Mouse (Mus musculus): ENCODE measurements around the gene Unc119.

Unc119 gene

GRCm38 (mm10) chr11:78343381-78344327 lies at the start of gene Unc119:
Gene Unc119 (plus strand): TSS chr11:78343482.
- peak; percentile 89 to 94 for DNase-seq (ENCODE audit: inconsistent age in 2 of 2, low spot score in 1 of 2)

DNA sequence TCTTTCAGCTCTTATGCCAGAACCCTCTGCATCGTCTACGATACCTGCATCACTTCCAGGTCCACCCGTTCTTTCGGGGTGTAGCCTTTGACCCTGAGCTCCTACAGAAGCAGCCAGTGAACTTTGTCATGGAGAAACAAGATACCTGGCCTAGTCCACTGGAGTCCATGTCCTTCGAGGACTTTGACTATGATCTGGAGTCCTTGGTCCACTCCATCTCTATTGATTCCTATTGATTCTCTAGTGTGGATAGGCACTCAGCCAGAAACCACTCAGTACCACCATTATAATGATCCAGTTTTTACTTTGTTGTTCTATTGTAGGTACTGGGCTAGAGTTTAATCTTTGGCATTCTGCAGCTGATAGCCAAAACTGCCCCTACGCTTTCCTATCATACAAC lies 48.7 kb upstream of the Unc119 start:
- DNase-seq (ENCODE audit: inconsistent age in 2 of 2, low spot score in 1 of 2): no peak

DNA sequence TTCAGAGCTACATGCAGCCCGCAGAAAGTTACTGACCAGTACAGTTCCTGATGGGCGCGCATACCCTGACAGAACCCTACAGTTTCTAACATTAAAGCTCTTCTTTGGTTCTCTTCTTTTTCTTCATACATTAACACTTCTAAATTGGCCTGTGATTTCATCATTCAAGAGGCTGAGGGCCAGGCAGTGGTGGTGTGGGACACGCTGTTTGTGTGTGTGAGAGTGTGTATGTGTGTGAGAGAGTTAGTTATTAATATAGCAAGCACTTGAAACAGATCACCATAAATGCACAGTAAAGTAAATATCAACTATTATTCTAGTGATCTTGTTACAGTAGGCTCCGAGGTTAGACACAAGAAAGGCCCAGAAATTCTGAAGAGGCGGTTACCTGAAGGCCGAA lies 42.4 kb upstream of the Unc119 start:
- no peak for DNase-seq (ENCODE audit: inconsistent age in 2 of 2, low spot score in 1 of 2)

GRCm38 (mm10) chr11:78301357-78302084 lies 41.8 kb upstream of the Unc119 start, which contains the start of gene Spag5:
Gene Spag5 (plus strand): TSS chr11:78301529.
- peak; percentile 92 to 97 for DNase-seq (ENCODE audit: inconsistent age in 2 of 2, low spot score in 1 of 2)

- peak; percentile 44 to 78 for DNase-seq (ENCODE audit: inconsistent age in 2 of 2, low spot score in 1 of 2)
Observed at GRCm38 (mm10) chr11:78305272-78305671, 38.0 kb upstream of the Unc119 start.

GRCm38 (mm10) chr11:78310861-78311511 lies 32.3 kb upstream of the Unc119 start:
- DNase-seq (ENCODE audit: inconsistent age in 2 of 2, low spot score in 1 of 2): peak; percentile 70 to 82

GRCm38 (mm10) chr11:78313662-78314061 lies 29.6 kb upstream of the Unc119 start:
- peak; percentile 50 to 78 for DNase-seq (ENCODE audit: inconsistent age in 2 of 2, low spot score in 1 of 2)

- DNase-seq (ENCODE audit: inconsistent age in 2 of 2, low spot score in 1 of 2): no peak
Observed at GRCm38 (mm10) chr11:78318411-78318810, 24.9 kb upstream of the Unc119 start.

- DNase-seq (ENCODE audit: inconsistent age in 2 of 2, low spot score in 1 of 2): no peak
Observed at GRCm38 (mm10) chr11:78322076-78322831, 21.0 kb upstream of the Unc119 start.

GRCm38 (mm10) chr11:78322860-78323259 lies 20.4 kb upstream of the Unc119 start, which contains the start of gene Aldoc:
Gene Aldoc (plus strand): TSS chr11:78322968.
- DNase-seq (ENCODE audit: inconsistent age in 2 of 2, low spot score in 1 of 2): peak; percentile 94 to 95

DNA sequence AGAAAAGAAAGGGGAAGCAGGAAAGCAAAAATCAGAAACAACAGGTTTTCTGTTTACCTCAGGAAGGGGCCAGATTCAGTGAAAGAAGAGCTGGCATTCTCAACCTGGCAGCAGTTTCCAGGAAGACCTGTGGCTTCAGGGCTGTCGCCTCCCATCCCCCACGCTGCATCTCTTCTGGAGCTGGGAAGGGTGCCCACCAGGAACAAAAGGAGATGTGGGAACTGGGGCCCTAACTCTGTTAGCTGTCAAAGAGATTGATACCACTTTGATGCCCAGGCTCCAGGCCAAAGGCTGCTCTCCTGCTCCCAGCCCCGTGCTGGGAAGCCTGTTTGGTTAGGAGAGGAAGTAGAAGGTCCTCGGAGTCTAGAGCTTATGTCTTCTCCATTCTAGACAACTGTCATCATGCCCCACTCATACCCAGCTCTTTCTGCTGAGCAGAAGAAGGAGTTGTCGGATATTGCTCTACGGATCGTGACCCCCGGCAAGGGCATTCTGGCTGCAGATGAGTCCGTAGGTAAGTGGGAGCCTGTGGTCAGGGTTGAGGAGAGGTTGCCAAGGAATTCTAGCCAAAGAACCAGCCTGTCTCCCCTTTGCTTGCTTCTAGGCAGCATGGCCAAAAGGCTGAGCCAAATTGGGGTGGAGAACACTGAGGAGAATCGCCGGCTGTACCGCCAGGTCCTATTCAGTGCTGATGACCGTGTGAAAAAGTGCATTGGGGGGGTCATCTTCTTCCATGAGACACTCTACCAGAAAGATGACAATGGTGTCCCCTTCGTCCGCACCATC lies 19.1 kb upstream of the Unc119 start:
- DNase-seq (ENCODE audit: inconsistent age in 2 of 2, low spot score in 1 of 2): no peak

DNA sequence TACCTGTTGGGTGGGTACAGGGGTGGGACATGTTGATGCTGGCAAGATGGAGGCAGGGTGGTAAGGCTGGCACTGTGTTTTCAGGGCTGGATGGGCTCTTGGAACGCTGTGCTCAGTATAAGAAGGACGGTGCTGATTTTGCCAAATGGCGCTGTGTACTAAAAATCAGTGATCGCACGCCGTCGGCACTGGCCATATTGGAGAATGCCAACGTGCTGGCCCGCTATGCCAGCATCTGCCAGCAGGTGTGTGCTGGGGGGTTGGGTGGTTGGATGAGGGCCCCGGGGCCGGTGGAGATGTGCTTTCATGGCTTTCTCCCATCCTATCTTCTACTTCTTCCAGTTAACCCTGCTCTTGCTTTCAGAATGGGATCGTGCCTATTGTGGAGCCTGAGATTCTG lies 18.3 kb upstream of the Unc119 start:
- no peak for DNase-seq (ENCODE audit: inconsistent age in 2 of 2, low spot score in 1 of 2)

GRCm38 (mm10) chr11:78327215-78327614 lies 16.1 kb upstream of the Unc119 start:
- no peak for DNase-seq (ENCODE audit: inconsistent age in 2 of 2, low spot score in 1 of 2)

DNA sequence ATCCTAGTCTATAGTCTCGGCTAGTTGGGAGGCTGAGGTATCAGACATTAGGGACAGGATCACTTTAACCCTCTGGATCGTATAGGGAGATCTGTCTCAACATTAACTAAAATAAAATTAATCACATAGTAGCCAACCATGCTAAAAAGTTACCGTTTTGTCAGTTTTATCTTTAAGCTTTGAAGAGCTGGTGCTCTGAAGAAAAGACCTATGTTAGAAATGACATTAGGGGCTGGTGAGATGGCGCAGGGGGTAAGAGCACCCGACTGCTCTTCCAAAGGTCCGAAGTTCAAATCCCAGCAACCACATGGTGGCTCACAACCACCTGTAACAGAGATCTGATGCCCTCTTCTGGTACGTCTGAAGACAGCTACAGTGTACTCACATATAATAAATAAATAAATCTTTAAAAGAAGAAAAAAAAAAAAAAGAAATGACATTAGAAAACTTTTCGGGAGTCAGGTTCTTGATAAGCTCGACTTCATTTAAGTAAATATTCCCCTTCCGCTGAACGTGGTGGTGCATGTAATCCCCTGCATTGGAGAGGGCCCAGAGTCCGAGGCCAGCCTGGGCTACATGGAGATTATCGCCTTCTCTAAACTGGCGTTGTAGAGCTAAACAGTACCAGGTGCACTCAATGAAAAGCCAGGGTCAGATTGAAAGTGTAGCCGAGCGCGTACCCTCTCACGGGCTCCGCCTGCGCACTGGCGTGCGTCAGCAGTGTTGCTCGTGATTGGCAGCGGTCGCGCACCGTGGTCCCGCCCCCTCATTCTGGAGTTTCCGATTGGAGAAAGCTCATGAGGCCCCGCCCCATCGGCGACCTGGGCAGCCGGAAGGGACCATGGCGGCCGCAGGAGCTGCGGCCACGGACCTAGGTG lies 15.4 kb upstream of the Unc119 start, which contains the start of gene Pigs:
Pigs (plus strand) TSS at position 782 of the 878 bp plus-strand sequence.
- peak; percentile 98 for DNase-seq (ENCODE audit: inconsistent age in 2 of 2, low spot score in 1 of 2)

DNA sequence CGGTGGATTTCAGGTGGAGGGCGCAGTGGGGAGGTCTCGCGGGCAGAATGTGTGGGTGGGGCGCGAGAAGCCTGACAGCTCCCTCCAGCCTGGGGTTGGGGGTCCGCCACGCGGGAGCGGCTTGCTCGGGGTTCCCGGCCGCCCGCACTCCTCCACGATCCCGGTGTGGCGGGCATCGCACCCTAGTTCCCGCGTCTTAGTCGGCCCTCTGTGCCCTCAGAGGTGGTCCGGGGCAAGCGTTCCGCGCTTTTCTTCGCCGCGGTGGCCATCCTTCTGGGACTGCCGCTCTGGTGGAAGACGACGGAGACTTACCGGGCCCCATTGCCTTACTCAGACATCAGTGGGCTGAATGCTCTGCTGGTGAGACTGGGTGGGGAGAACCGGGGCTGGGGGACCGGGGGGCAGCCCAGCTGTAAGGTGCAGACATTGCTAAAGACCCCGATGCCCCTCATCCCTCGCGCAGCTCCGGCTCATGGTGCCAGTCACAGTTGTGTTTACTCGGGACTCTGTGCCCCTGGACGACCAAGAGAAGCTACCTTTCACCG lies 14.7 kb upstream of the Unc119 start:
- DNase-seq (ENCODE audit: inconsistent age in 2 of 2, low spot score in 1 of 2): no peak

GRCm38 (mm10) chr11:78332676-78333075 lies 10.6 kb upstream of the Unc119 start:
- peak in 1 of 2 experiments; percentile 43 for DNase-seq (ENCODE audit: inconsistent age in 2 of 2, low spot score in 1 of 2)

- DNase-seq (ENCODE audit: inconsistent age in 2 of 2, low spot score in 1 of 2): peak in 1 of 2 experiments; percentile 67
Observed at GRCm38 (mm10) chr11:78333992-78334391, 9.3 kb upstream of the Unc119 start.

DNA sequence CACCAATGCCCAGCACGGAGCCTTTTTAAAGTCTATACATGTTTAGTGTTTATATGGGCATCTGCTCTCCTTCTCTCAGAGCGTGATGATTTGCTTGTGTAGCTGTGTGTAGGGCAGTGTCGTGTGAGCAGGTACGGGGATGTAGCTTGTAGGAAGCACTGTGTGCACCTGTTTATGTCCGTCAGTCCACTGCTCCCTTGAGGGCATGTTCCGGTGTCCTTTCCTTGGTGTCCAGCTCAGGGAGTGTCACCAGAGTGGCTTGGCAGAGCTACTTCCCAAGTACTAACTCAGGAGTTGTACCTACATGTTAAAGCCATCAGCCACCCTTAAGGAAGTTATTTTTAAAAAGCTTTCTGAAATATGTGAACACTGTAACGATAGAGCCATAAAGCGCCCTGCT lies 6.2 kb upstream of the Unc119 start:
- DNase-seq (ENCODE audit: inconsistent age in 2 of 2, low spot score in 1 of 2): no peak

Measured in adrenal gland, adult (tissue).